Mouse (Mus musculus) intestine, postnatal 0 days (tissue): ENCODE data around the gene Git2. TPM values are rescaled to one million over a fixed set of nuclear protein-coding genes. Genes with fewer than 3 reads are reported as not detected.

Experiments
- ATAC-seq: fragments of 200-750 bp; cut with Nextera tagmentation; 2 replicates; pipeline ENCODE4 v1.8.0; 2017; ENCODE audit warnings: mild to moderate bottlenecking, moderate TSS enrichment, moderate library complexity
- H3K27ac ChIP-seq: fragments of 300-500 bp; sonication (generic); 2 replicates; pipeline ENCODE4 v1.5.1; 2014; ENCODE audit warnings: mild to moderate bottlenecking, low read depth, low read length, moderate library complexity
- H3K27me3 ChIP-seq: fragments of 300-500 bp; sonication (generic); replicated peaks from 2 replicates; pipeline ENCODE4 v1.6.1; 2014; ENCODE audit warnings: low read length, mixed read lengths; ENCODE audit not compliant: control insufficient read depth, insufficient read depth
- H3K36me3 ChIP-seq: fragments of 300-500 bp; sonication (generic); 2 replicates; pipeline ENCODE4 v1.6.1; 2014; ENCODE audit warnings: mild to moderate bottlenecking, moderate library complexity; ENCODE audit not compliant: control insufficient read depth, insufficient read depth
- H3K4me1 ChIP-seq: fragments of 300-500 bp; sonication (generic); replicated peaks from 2 replicates; pipeline ENCODE4 v1.6.1; 2014; ENCODE audit warnings: antibody characterized with exemption, low read length, mixed read lengths; ENCODE audit not compliant: control insufficient read depth, insufficient read depth
- H3K4me2 ChIP-seq: fragments of 300-500 bp; sonication (generic); replicated peaks from 2 replicates; pipeline ENCODE4 v1.6.1; 2014; ENCODE audit warnings: low read depth, mild to moderate bottlenecking, moderate library complexity
- H3K4me3 ChIP-seq: fragments of 300-500 bp; sonication (generic); 2 replicates; pipeline ENCODE4 v1.5.1; 2014; ENCODE audit warnings: low read depth, low read length
- H3K9ac ChIP-seq: fragments of 300-500 bp; sonication (generic); 2 replicates; pipeline ENCODE4 v1.6.1; 2014; ENCODE audit warnings: mild to moderate bottlenecking, low read depth, low read length
- H3K9me3 ChIP-seq: fragments of 300-500 bp; sonication (generic); 2 replicates; pipeline ENCODE4 v1.6.1; 2016; ENCODE audit warnings: mixed run types; ENCODE audit not compliant: control insufficient read depth
- CTCF ChIP-seq: sonication (generic); IDR thresholded peaks from 2 replicates; pipeline ENCODE4 v1.5.1; 2016; ENCODE audit warnings: low read depth, mild to moderate bottlenecking, control low read depth, antibody characterized with exemption, moderate library complexity
- WGBS: fragments of 180-500 bp; shearing (Covaris S2); extraction: QIAGEN DNeasy Blood & Tissue Kit; methylation state at CpG from one replicate; pipeline ENCODE4 v1.1.7; 2014; 5-methylcytosine and 5-hydroxymethylcytosine counted together
- polyA plus RNA-seq: library from polyadenylated mRNA; unstranded; fragments of >200 nt; fragmentation: Nextera tagmentation; extraction: Ambion mirVana; gene quantifications from 2 replicates; pipeline ENCODE4 v1.2.1, GENCODE M21; 2015

Git2 gene
- polyA plus RNA-seq, 1 experiment from 2014 or later = 13.8 TPM

- ATAC-seq = peak; percentile 90
- no peaks in the 10 kb centered on the region for H3K4me1 ChIP-seq
- no peaks in the 10 kb centered on the region for H3K27me3 ChIP-seq
- H3K4me3 ChIP-seq = peak overlapping the region; percentile 91
- 0 out of 2 replicates have a peak, but pooled peaks cover 3% of the 10 kb centered on the region for H3K36me3 ChIP-seq
- WGBS = under 1% methylated on average over 50 of the region's 50 CpGs
- peak overlapping the region; percentile 84 for H3K9ac ChIP-seq
- H3K9me3 ChIP-seq = no peaks in the 10 kb centered on the region
- no peak for TF ChIP-seq CTCF
- peak overlapping the region; percentile 64; the same call in 1 of the 2 replicates for H3K27ac ChIP-seq
- H3K4me2 ChIP-seq = peak overlapping the region; percentile 94
These were observed 38.3 kb upstream of the Git2 start for GRCm38 (mm10) chr5:114813525-114814181.

DNA sequence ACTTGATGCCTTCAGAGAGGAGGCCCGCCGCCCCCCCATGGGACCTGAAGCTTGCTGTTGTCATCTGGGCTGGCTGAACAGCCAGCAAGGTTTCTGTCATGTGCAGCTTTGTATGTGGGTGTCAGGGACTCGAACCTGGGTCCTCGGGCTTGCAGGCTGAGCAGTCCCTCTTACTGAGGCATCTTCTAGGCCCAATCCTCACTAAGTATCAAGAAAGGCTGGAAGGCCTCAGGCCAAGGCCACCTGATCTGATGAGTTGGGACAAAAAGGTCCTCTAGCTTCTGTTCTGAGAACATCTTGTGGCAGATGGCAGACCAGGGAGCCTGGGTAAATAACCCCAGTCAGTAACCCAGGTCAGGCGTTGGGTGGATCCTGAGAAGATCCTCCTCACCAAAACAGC is 34.5 kb upstream of the Git2 start:
- no peaks in the 10 kb centered on the region for H3K4me1 ChIP-seq
- WGBS = 89% methylated on average over 5 of the region's 5 CpGs
- no peak overlapping the region for H3K4me3 ChIP-seq
- H3K4me2 ChIP-seq = no peak overlapping the region
- no peaks in the 10 kb centered on the region for H3K9me3 ChIP-seq
- H3K36me3 ChIP-seq = peaks cover 16% of the 10 kb centered on the region
- no peak for ATAC-seq
- no peaks in the 10 kb centered on the region for H3K27me3 ChIP-seq
- no peak for TF ChIP-seq CTCF
- H3K9ac ChIP-seq = no peak overlapping the region
- H3K27ac ChIP-seq = no peak overlapping the region

GRCm38 (mm10) chr5:114809181-114809756 is 34.0 kb upstream of the Git2 start:
- no peak overlapping the region for H3K4me2 ChIP-seq
- peaks cover 22% of the 10 kb centered on the region for H3K36me3 ChIP-seq
- 84% methylated on average over 10 of the region's 10 CpGs for WGBS
- no peaks in the 10 kb centered on the region for H3K27me3 ChIP-seq
- no peaks in the 10 kb centered on the region for H3K4me1 ChIP-seq
- no peak for TF ChIP-seq CTCF
- no peak overlapping the region for H3K27ac ChIP-seq
- H3K9ac ChIP-seq = no peak overlapping the region
- H3K4me3 ChIP-seq = no peak overlapping the region
- ATAC-seq = no peak
- H3K9me3 ChIP-seq = no peaks in the 10 kb centered on the region

GRCm38 (mm10) chr5:114808385-114808784 is 33.1 kb upstream of the Git2 start:
- no peak for TF ChIP-seq CTCF
- WGBS = 85% methylated on average over 8 of the region's 8 CpGs
- Histone ChIP-seq H3K27me3 (no peaks in the 10 kb centered on the region), H3K4me3 (no peak overlapping the region), H3K4me1 (no peaks in the 10 kb centered on the region), H3K9me3 (no peaks in the 10 kb centered on the region), H3K36me3 (peaks cover 30% of the 10 kb centered on the region), H3K4me2 (no peak overlapping the region), H3K27ac (no peak overlapping the region), H3K9ac (no peak overlapping the region)
- ATAC-seq = no peak

DNA sequence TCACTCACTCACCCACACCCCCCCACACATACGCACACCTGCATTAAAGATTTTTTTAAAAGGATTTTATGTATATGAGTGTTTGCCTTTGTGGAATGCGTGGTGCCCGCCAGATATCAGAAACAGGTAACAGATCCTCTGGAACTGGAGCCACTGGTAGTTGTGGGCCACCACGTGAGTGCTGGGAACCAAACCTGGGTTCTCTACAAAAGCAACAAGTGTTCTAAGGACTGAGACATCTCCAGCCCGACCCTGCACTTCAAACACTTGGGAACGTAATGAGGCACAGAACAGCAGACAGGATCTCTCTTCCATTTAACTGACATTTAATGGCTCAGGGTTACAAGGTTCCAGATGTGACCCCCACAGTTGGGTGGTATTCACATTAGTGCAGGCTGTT is 32.6 kb upstream of the Git2 start:
- WGBS = 83% methylated on average over 6 of the region's 6 CpGs
- Histone ChIP-seq H3K4me1 (no peaks in the 10 kb centered on the region), H3K27ac (no peak overlapping the region), H3K4me3 (no peak overlapping the region), H3K36me3 (peaks cover 35% of the 10 kb centered on the region), H3K9me3 (no peaks in the 10 kb centered on the region), H3K4me2 (no peak overlapping the region), H3K9ac (no peak overlapping the region), H3K27me3 (no peaks in the 10 kb centered on the region)
- ATAC-seq = no peak
- no peak for TF ChIP-seq CTCF

- Histone ChIP-seq H3K4me1 (no peaks in the 10 kb centered on the region), H3K36me3 (peaks cover 40% of the 10 kb centered on the region), H3K9me3 (no peaks in the 10 kb centered on the region), H3K9ac (no peak overlapping the region), H3K27me3 (no peaks in the 10 kb centered on the region), H3K4me2 (no peak overlapping the region), H3K27ac (no peak overlapping the region; the same call in 1 of the 2 replicates), H3K4me3 (no peak overlapping the region)
- WGBS = 49% methylated on average over 8 of the region's 8 CpGs
- ATAC-seq = no peak
- TF ChIP-seq CTCF = no peak
These were observed 32.2 kb upstream of the Git2 start for GRCm38 (mm10) chr5:114807468-114807867.
